Comparison of ENCODE assay signal across 12 mouse cellular contexts in genomic region chr2:3171774-3172173, GRCm38 (mm10). TPM values are rescaled to one million over a fixed set of nuclear protein-coding genes. Genes with fewer than 3 reads are reported as not detected.
DNase-seq lines count a peak whose midpoint lies in the region; ATAC-seq and TF ChIP-seq lines count a peak whose summit lies in the region.
"Had no signal": no experiment of that assay in that cellular context is flagged by ENCODE, and none has a peak within 500 bp of the region (broad histone marks: within the 10 kb centered on the region; RNA-seq: fewer than 3 reads in every experiment).

No protein-coding gene starts in this region.

- no peaks in the 10 kb centered on the region for H3K9me3 ChIP-seq in intestine, embryonic 15.5 days
- H3K9me3 ChIP-seq in intestine, postnatal 0 days (ENCODE audit: control insufficient read depth): no peaks in the 10 kb centered on the region
- H3K9me3 ChIP-seq in megakaryocyte, embryonic 14.5 days: no peaks in the 10 kb centered on the region
- H3K9me3 ChIP-seq in heart, embryonic 14.5 days (ENCODE audit: control insufficient read depth, low read length): no peaks in the 10 kb centered on the region
- no peaks in the 10 kb centered on the region for H3K9me3 ChIP-seq in stomach, embryonic 16.5 days (replicated peaks; ENCODE audit: control insufficient read depth, low read length)

- H3K4me3 ChIP-seq in intestine, embryonic 15.5 days (replicated peaks): no peak overlapping the region
- H3K4me3 ChIP-seq in intestine, postnatal 0 days (ENCODE audit: low read depth, low read length): no peak overlapping the region
- H3K4me3 ChIP-seq in megakaryocyte, embryonic 14.5 days (replicated peaks): peak overlapping the region; percentile 42
- no peak overlapping the region for H3K4me3 ChIP-seq in heart, embryonic 14.5 days (ENCODE audit: control insufficient read depth in 1 of 2, insufficient read depth in 1 of 2, low read depth in 1 of 2, low read length in 2 of 2)
- H3K4me3 ChIP-seq in stomach, embryonic 16.5 days (replicated peaks; ENCODE audit: low read length): no peak overlapping the region

- TF ChIP-seq CTCF in intestine, postnatal 0 days (IDR thresholded peaks at IDR 0.05; ENCODE audit: low read depth): no peak

- no peaks in the 10 kb centered on the region for H3K27me3 ChIP-seq in intestine, embryonic 15.5 days (replicated peaks)
- no peaks in the 10 kb centered on the region for H3K27me3 ChIP-seq in intestine, postnatal 0 days (replicated peaks; ENCODE audit: control insufficient read depth, insufficient read depth, low read length)
- H3K27me3 ChIP-seq in megakaryocyte, embryonic 14.5 days (replicated peaks): peaks cover 12% of the 10 kb centered on the region
- H3K27me3 ChIP-seq in heart, embryonic 14.5 days (ENCODE audit: control insufficient read depth, insufficient read depth, low read length): no peaks in the 10 kb centered on the region
- H3K27me3 ChIP-seq in stomach, embryonic 16.5 days (ENCODE audit: control insufficient read depth, insufficient read depth, low read length): no peaks in the 10 kb centered on the region
- H3K27me3 ChIP-seq: Patski had no signal

- no peaks in the 10 kb centered on the region for H3K36me3 ChIP-seq in intestine, embryonic 15.5 days
- no peaks in the 10 kb centered on the region for H3K36me3 ChIP-seq in intestine, postnatal 0 days (ENCODE audit: control insufficient read depth, insufficient read depth)
- no peaks in the 10 kb centered on the region for H3K36me3 ChIP-seq in megakaryocyte, embryonic 14.5 days (replicated peaks; ENCODE audit: low read length)
- H3K36me3 ChIP-seq in heart, embryonic 14.5 days (ENCODE audit: control insufficient read depth, insufficient read depth, low read length): no peaks in the 10 kb centered on the region
- no peaks in the 10 kb centered on the region for H3K36me3 ChIP-seq in stomach, embryonic 16.5 days (ENCODE audit: control insufficient read depth, insufficient read depth, low read length)

- H3K4me2 ChIP-seq in intestine, embryonic 15.5 days (replicated peaks): no peak overlapping the region
- no peak overlapping the region for H3K4me2 ChIP-seq in intestine, postnatal 0 days (replicated peaks; ENCODE audit: low read depth)
- H3K4me2 ChIP-seq in heart, embryonic 14.5 days (ENCODE audit: low read length): peak overlapping the region; percentile 31
- H3K4me2 ChIP-seq in stomach, embryonic 16.5 days (ENCODE audit: low read depth, low read length): no peak overlapping the region

- peaks cover 14% of the 10 kb centered on the region for H3K4me1 ChIP-seq in intestine, embryonic 15.5 days (replicated peaks)
- H3K4me1 ChIP-seq in intestine, postnatal 0 days (replicated peaks; ENCODE audit: control insufficient read depth, insufficient read depth, low read length): peaks cover 5% of the 10 kb centered on the region; the same call in 1 of the 2 replicates
- H3K4me1 ChIP-seq in megakaryocyte, embryonic 14.5 days: peaks cover 48% of the 10 kb centered on the region
- peaks cover 40 to 73% of the 10 kb centered on the region in 2 experiments for H3K4me1 ChIP-seq in heart, embryonic 14.5 days (ENCODE audit: control insufficient read depth in 2 of 2, insufficient read depth in 2 of 2, low read length in 2 of 2)
- peaks cover 11% of the 10 kb centered on the region; the same call in 1 of the 2 replicates for H3K4me1 ChIP-seq in stomach, embryonic 16.5 days (ENCODE audit: control insufficient read depth, insufficient read depth, low read length)

- DNase-seq in B cell, adult 2 months: no peak
- no peak for DNase-seq in layer of hippocampus, adult 11-12 months (ENCODE audit: low spot score)
- DNase-seq: cerebellum, adult 9-10 months had no signal

- ATAC-seq in intestine, embryonic 15.5 days: no peak
- no peak for ATAC-seq in intestine, postnatal 0 days
- ATAC-seq in megakaryocyte, adult 5-6 weeks (ENCODE audit: poor library complexity, severe bottlenecking): no peak
- peak; percentile 60; the same call in 1 of the 2 replicates for ATAC-seq in heart, embryonic 14.5 days (ENCODE audit: insufficient number of reproducible peaks, insufficient read depth, low FRiP score, low read depth)
- ATAC-seq in stomach, embryonic 16.5 days (ENCODE audit: insufficient read depth, low FRiP score): no peak
- ATAC-seq: inflammation-experienced regulatory T-cells, adult 6 months; Patski had no signal

- H3K27ac ChIP-seq in intestine, embryonic 15.5 days: 0 out of 2 replicates have a peak overlapping the region, but pooled peaks have one; percentile 1
- no peak overlapping the region for H3K27ac ChIP-seq in intestine, postnatal 0 days (ENCODE audit: low read depth, low read length)
- peak overlapping the region; percentile 83 to 93 for H3K27ac ChIP-seq in heart, embryonic 14.5 days (replicated peaks in 1 of 2; ENCODE audit: control insufficient read depth in 1 of 2, insufficient read depth in 1 of 2, low read depth in 2 of 2, low read length in 2 of 2)
- H3K27ac ChIP-seq in stomach, embryonic 16.5 days (ENCODE audit: low read length): 0 out of 2 replicates have a peak overlapping the region, but pooled peaks have one; percentile 14
- H3K27ac ChIP-seq: liver, embryonic 14.5 days had no signal

- 24% methylated on average over 3 of the region's 3 CpGs for WGBS in intestine, embryonic 15.5 days
- WGBS in intestine, postnatal 0 days: 29% methylated on average over 3 of the region's 3 CpGs
- 6% methylated on average over 3 of the region's 3 CpGs for WGBS in heart, embryonic 14.5 days
- WGBS in stomach, embryonic 16.5 days: 42% methylated on average over 3 of the region's 3 CpGs

- no peak overlapping the region for H3K9ac ChIP-seq in intestine, embryonic 15.5 days
- H3K9ac ChIP-seq in intestine, postnatal 0 days (ENCODE audit: low read depth, low read length): no peak overlapping the region
- H3K9ac ChIP-seq in heart, embryonic 14.5 days (ENCODE audit: low read length): peak overlapping the region; percentile 56
- no peak overlapping the region for H3K9ac ChIP-seq in stomach, embryonic 16.5 days (ENCODE audit: low read length)
- H3K9ac ChIP-seq: liver, embryonic 14.5 days had no signal

RNA-seq across cellular contexts. Expression of gene Fam171a1, which starts 57.8 kb away (rescaled TPM):
- polyA plus RNA-seq in intestine, embryonic 15.5 days (2015; fragmentation: Nextera tagmentation; extraction: Ambion mirVana): 27.5 and 28.1 TPM in 2 replicates
- 8.4 and 8.6 TPM in 2 replicates for polyA plus RNA-seq in intestine, postnatal 0 days (2015; fragmentation: Nextera tagmentation; extraction: Ambion mirVana)
- 2.1 TPM in 1 of 2 replicates, not detected in the other for polyA plus RNA-seq in megakaryocyte, embryonic 14.5 days (2012; ENCODE audit: insufficient read depth, low replicate concordance)
- 0.16 and 0.36 TPM in 2 replicates for total RNA-seq in megakaryocyte, adult 5-6 weeks (2015)
- total RNA-seq in megakaryocyte, adult 5-6 weeks (2017): 0.29 and 0.49 TPM in 2 replicates
- polyA plus RNA-seq in heart, embryonic 14.5 days (2014; fragmentation: Nextera tagmentation; extraction: Ambion mirVana): 25.3 and 26.1 TPM in 2 replicates
- polyA plus RNA-seq in stomach, embryonic 16.5 days (2015; fragmentation: Nextera tagmentation; extraction: Ambion mirVana): 24.1 and 25.5 TPM in 2 replicates
- polyA plus RNA-seq: inflammation-experienced regulatory T-cells, adult 6 months had no signal
